Mouse (Mus musculus) G1E (cell line): ENCODE measurements around the gene Patj. TPM values are rescaled to one million over a fixed set of nuclear protein-coding genes. Genes with fewer than 3 reads are reported as not detected.

ENCODE experiments used
- ATAC-seq: 2 replicates; pipeline ENCODE4 v1.8.0; 2016; ENCODE audit warnings: mild to moderate bottlenecking; ENCODE audit not compliant: insufficient number of reproducible peaks, poor library complexity, low FRiP score, severe bottlenecking; ENCODE audit errors: extremely low read depth
- DNase-seq: peaks from one replicate; pipeline ENCODE4 v3.0.0; 2012; ENCODE audit warnings: low spot score
- H3K27me3 ChIP-seq: 2 replicates; pipeline ENCODE4 v1.6.1; 2012; ENCODE audit warnings: mild to moderate bottlenecking, low read length, inconsistent platforms; ENCODE audit not compliant: insufficient read depth
- H3K36me3 ChIP-seq: replicated peaks from 2 replicates; pipeline ENCODE3; 2012; ENCODE audit warnings: mild to moderate bottlenecking, inconsistent platforms
- H3K4me1 ChIP-seq: 2 replicates; pipeline ENCODE4 v1.6.1; 2012; ENCODE audit warnings: low read depth, low read length, inconsistent platforms, mixed read lengths; ENCODE audit not compliant: insufficient read depth
- H3K4me3 ChIP-seq: 2 replicates; pipeline ENCODE4 v1.5.1; 2012; ENCODE audit warnings: low read depth, mild to moderate bottlenecking, inconsistent platforms, low read length, moderate library complexity, mixed read lengths
- H3K9me3 ChIP-seq: replicated peaks from 2 replicates; pipeline ENCODE4 v1.6.1; 2012; ENCODE audit warnings: inconsistent platforms
- CTCF ChIP-seq: IDR thresholded peaks from 2 replicates; pipeline ENCODE4 v1.5.1; 2012; ENCODE audit warnings: low read depth, low read length, inconsistent platforms, mixed read lengths
- GATA1 ChIP-seq: IDR thresholded peaks from 2 replicates; pipeline ENCODE4 v1.6.1; 2012; ENCODE audit warnings: borderline replicate concordance, low read length, inconsistent platforms, mixed read lengths
- GATA2 ChIP-seq: IDR thresholded peaks from 2 replicates; pipeline ENCODE4 v1.6.1; 2012; ENCODE audit warnings: low read depth, low read length, inconsistent platforms, borderline replicate concordance
- POLR2AphosphoS5 ChIP-seq: IDR thresholded peaks from 2 replicates; pipeline ENCODE4 v1.6.1; 2012; ENCODE audit warnings: low read depth, low read length, inconsistent platforms; ENCODE audit not compliant: insufficient replicate concordance
- TAL1 ChIP-seq: conservative IDR thresholded peaks from 2 replicates; pipeline ENCODE4 v1.6.1; 2012; ENCODE audit warnings: low read depth, low read length, inconsistent platforms, mixed read lengths
- polyA plus RNA-seq: library from polyadenylated mRNA; stranded (reverse); fragments of >175 nt; gene quantifications from 2 replicates; pipeline ENCODE4 v1.2.3, GENCODE M21; 2012
- total RNA-seq, 2 experiments: library from RNA; stranded (forward) in 1 of 2; stranded (reverse) in 1 of 2; fragments of 200-1000 nt in 1 of 2; fragments of >200 nt in 1 of 2; fragmentation: Nextera tagmentation in 1 of 2; gene quantifications; 2 replicates each; pipeline ENCODE4 v1.2.3; 2014 to 2017

Gene Patj
- total and polyA plus RNA-seq, 3 experiments: 0.82 TPM; not detected in 2

DNA sequence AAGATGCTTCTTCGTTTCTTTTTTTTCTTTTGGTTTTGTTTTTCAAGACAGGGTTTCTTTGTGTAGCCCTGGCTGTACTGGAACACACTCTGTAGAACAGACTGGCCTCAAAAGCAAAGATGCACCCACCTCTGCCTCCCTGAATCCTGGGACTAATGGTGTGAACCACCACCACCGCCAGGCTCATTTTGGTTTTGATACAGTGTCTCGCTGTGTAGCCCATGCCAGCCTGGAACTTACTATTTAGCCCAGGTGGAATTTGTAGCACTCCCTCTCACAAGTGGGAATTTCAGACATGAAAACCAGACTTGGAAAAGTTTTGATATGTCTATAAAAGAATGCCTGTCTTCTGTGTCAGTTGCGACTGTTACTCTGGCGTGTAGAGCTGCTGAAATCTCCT, 154.5 kb downstream of the Patj start:
- no peak for ATAC-seq
- no peak for DNase-seq
- TF ChIP-seq CTCF: no peak
- no peak for TF ChIP-seq POLR2AphosphoS5
- Histone ChIP-seq H3K4me1 (no peaks in the 10 kb centered on the region), H3K36me3 (no peaks in the 10 kb centered on the region), H3K4me3 (no peak overlapping the region), H3K27me3 (no peaks in the 10 kb centered on the region), H3K9me3 (peaks cover 26% of the 10 kb centered on the region)

DNA sequence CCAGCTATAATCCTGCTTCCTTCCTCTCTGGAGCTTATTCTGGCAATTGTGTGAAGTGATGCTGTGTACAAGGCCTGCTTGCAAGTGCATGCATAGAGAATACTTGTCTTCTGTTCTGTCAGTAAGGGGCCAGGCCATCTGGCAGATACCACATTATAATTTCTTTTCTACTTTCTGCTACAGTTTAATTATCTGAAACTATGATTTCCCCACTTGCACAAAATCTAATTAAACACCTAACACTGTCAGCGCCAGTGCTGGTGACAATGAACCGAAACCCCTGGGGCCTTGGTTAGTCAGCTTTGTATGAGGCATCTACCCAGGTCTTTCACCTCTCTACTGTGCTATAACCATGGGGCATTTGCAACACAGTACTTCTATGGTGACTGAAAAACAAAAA, 160.1 kb downstream of the Patj start:
- no peak for TF ChIP-seq GATA1
- no peak for TF ChIP-seq TAL1
- H3K4me3 ChIP-seq: no peak overlapping the region
- no peaks in the 10 kb centered on the region for H3K4me1 ChIP-seq
- peaks cover 25% of the 10 kb centered on the region for H3K9me3 ChIP-seq
- ATAC-seq (no peak), DNase-seq (no peak)
- no peaks in the 10 kb centered on the region for H3K27me3 ChIP-seq
- H3K36me3 ChIP-seq: no peaks in the 10 kb centered on the region

DNA sequence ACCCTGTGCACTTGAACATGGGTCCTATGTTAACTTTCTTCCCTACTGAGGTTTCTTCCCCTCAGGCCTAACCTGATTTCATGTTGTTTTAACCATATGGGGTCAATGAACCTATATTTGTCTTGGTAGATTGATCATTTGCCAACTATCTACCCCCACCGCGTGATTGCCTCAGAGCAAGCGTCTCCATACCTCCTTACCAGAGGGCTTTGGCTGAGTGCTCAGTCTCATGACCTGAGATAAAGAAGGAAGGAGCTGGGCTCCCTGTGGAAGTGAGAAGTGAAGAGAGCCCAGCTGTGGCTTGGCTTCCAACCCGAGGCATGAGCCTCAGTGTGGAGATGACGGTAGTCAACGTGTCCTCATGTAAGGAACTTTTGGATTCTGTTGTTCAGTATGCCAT, 160.9 kb downstream of the Patj start:
- Histone ChIP-seq H3K9me3 (peaks cover 25% of the 10 kb centered on the region), H3K4me3 (no peak overlapping the region), H3K27me3 (no peaks in the 10 kb centered on the region), H3K4me1 (no peaks in the 10 kb centered on the region), H3K36me3 (no peaks in the 10 kb centered on the region)
- TF ChIP-seq GATA2 (no peak), TAL1 (no peak), POLR2AphosphoS5 (no peak), GATA1 (no peak), CTCF (no peak)
- DNase-seq: no peak
- ATAC-seq: no peak

DNA sequence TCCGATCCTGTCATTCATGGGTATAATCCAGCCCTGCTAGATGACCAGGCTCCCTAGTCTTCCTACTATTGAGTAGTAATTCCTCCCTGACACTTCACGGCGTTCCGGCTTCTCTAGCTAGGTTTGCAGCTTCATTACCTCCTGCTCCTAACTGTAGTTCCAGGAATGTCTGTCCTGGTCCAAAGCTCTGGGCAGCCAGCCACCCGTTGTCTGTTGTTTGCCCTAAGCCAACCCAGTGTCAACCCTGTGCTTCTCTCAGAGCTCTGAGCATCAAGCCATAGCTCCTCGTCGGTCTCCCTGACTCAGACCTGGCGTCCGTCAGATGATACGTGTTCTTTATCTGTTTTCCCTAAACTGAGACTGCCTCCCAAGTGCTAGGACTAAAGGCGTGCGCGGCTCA, 161.6 kb downstream of the Patj start:
- TF ChIP-seq POLR2AphosphoS5 (no peak), CTCF (no peak), GATA2 (no peak), GATA1 (no peak), TAL1 (no peak)
- H3K27me3 ChIP-seq: no peaks in the 10 kb centered on the region
- peaks cover 23% of the 10 kb centered on the region for H3K9me3 ChIP-seq
- ATAC-seq (no peak), DNase-seq (no peak)
- H3K36me3 ChIP-seq: no peaks in the 10 kb centered on the region
- no peak overlapping the region for H3K4me3 ChIP-seq
- H3K4me1 ChIP-seq: no peaks in the 10 kb centered on the region

DNA sequence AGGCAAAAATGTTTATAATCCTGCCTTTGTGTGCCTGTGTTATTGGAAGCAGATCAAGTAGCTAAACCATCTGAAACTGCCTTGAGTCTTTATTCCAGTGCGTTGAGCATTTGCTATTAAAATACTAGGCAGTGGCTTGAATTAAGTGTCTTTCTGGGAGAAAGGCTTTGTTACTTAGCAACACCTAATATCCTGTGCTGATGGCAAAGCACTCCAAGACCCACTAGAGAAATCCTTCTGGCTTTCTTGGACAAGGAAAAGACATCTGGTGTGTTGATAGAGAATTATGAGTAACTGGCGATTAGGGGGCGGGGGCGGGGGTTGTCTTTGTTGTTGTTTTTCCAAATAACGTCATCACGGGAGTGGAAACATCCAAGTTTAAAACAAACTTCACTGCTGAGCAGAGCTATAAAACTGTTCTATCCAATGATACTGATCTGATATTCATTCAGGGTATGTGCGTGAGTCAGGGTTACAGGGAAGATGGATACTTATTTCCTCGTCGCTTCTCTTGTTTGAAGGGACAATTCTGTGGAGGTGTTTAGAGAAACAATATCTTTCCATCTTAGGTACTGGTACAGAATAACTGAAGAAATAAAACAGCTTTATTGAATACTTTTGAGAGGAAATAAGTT, 164.7 kb downstream of the Patj start:
- Histone ChIP-seq H3K4me1 (no peaks in the 10 kb centered on the region), H3K4me3 (no peak overlapping the region), H3K36me3 (no peaks in the 10 kb centered on the region), H3K9me3 (peaks cover 28% of the 10 kb centered on the region), H3K27me3 (no peaks in the 10 kb centered on the region)
- TF ChIP-seq GATA2 (no peak), CTCF (no peak), TAL1 (no peak), GATA1 (no peak), POLR2AphosphoS5 (no peak)
- DNase-seq (no peak), ATAC-seq (no peak)

DNA sequence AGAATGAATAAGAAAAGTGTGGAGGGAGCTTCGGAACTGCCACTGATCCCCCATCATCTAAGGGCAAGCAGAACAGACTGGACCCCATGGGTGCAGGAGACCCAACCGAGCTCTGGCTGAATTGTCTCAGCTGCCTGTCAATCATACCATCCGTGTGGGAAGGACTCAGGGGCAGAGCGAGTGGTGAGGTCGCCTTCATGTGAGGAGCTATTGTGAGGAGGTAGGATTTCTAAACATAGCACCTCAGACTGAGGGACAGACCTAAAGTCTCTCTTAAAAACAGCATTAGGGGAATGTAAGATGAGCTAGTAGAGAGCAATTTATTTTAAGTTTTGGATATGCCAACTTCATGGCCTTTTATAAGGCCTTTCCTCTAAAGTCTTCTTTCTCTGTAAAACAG, 167.5 kb downstream of the Patj start:
- DNase-seq: no peak
- Histone ChIP-seq H3K4me3 (no peak overlapping the region), H3K36me3 (no peaks in the 10 kb centered on the region), H3K9me3 (peaks cover 23% of the 10 kb centered on the region), H3K27me3 (no peaks in the 10 kb centered on the region), H3K4me1 (no peaks in the 10 kb centered on the region)
- TF ChIP-seq CTCF (no peak), TAL1 (no peak), GATA1 (no peak), POLR2AphosphoS5 (no peak), GATA2 (no peak)
- no peak for ATAC-seq

DNA sequence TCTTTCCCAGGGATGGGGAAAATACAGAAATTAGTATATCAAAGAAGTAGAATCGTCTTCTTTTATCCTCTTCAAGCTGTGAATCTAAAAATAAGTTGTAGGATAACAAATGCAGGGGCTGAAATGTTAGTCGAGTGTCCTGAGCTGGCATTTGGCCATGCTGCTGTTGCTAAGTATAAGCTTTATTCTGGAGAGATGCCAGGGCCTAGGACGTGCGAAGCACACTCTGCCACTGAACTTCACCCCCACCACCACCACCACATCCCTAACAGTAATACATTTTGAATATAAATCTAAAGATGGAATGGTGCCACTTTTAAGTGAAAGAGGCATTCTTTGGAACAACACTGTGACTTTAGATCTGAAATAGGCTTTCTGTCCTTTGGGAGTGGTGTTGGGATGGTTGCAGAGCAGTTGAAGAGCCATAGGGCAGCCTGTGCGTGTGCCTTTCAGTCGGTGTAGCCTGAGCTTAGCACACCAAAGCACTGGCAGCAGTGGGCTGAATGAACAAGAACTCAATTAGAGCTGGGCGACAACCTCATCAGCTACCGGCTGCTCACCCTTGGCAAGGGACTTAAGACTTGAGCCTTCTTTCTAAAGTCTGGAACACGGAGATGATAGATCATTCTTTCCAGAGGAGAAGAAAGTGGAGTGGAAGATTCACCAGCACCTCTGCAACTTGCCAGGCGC, 168.1 kb downstream of the Patj start:
- Histone ChIP-seq H3K4me1 (no peaks in the 10 kb centered on the region), H3K9me3 (peaks cover 23% of the 10 kb centered on the region), H3K27me3 (no peaks in the 10 kb centered on the region), H3K4me3 (no peak overlapping the region), H3K36me3 (no peaks in the 10 kb centered on the region)
- TF ChIP-seq TAL1: no peak
- TF ChIP-seq GATA2: no peak
- no peak for TF ChIP-seq POLR2AphosphoS5
- no peak for TF ChIP-seq GATA1
- no peak for TF ChIP-seq CTCF
- ATAC-seq: no peak
- DNase-seq: no peak
